ENCODE assay signal across 1 mouse cellular context in the genomic region with DNA sequence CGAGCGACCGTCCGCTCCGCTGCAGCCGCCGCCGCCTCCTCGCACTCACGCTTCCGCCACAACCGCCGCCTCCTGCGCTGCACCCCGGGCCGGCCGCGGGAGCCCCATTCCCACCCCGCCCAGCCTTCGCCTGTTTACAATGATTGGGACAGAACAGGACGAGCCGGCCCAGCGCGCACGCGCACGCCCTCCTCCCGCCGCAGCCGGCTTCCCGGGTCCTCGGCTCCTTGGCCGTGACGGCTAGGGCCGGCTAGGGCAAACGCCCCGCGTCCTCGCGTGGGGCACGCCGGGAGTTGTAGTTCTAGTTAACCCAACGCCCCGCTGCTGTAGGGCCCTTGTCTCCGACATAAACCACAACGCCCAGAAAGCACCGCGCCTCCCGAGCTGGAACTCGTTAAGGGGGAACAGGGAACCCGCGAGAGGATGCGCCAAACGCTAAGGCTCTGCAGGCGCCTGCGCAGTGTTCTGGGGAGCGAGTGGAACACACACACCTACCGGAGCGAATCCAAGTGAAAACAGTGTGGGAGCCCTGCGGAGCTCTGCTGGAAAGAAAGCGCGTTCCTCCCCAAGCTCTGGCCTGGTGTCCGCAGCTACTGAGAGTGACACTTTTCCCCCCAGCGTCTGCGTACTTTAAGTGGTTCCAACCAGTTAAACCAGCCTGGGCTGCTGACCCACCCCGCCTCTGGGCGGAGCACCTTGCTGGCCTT.
TF ChIP-seq lines count a peak whose summit lies in the region.

No protein-coding gene starts in this region.

TF ChIP-seq in MEL, 35 proteins besides CTCF, POLR2A, EP300 and RAD21 (continued from another document):
- TF ChIP-seq UBTF (IDR thresholded peaks at IDR 0.05; ENCODE audit: borderline replicate concordance, insufficient read depth, low read depth, low read length): no peak
